Mouse (Mus musculus) brain, adult 2 months (tissue): Measurements from ENCODE around the gene Sh3rf1.

Experiments used
- DNase-seq: peaks from one replicate; pipeline ENCODE4 v3.0.0; 2011; ENCODE audit warnings: low read depth, low spot score

Gene Sh3rf1

GRCm38 (mm10) chr8:61420166-61420565 lies 196.5 kb downstream of the Sh3rf1 start:
- DNase-seq, result peak; percentile 11

GRCm38 (mm10) chr8:61421606-61422005 lies 197.9 kb downstream of the Sh3rf1 start:
- DNase-seq, result peak; percentile 77

- DNase-seq, result no peak
These were observed 201.5 kb downstream of the Sh3rf1 start for GRCm38 (mm10) chr8:61425125-61425524.

GRCm38 (mm10) chr8:61426072-61426471 lies 202.4 kb downstream of the Sh3rf1 start:
- DNase-seq, result peak; percentile 56

- DNase-seq, result no peak
These were observed 203.0 kb downstream of the Sh3rf1 start for GRCm38 (mm10) chr8:61426671-61427070.

- no peak for DNase-seq
These were observed 204.4 kb downstream of the Sh3rf1 start for GRCm38 (mm10) chr8:61427916-61428681.

GRCm38 (mm10) chr8:61428821-61429482 lies 205.3 kb downstream of the Sh3rf1 start:
- no peak for DNase-seq

GRCm38 (mm10) chr8:61435481-61435880 lies 211.8 kb downstream of the Sh3rf1 start:
- no peak for DNase-seq

- no peak for DNase-seq
These were observed 212.5 kb downstream of the Sh3rf1 start for GRCm38 (mm10) chr8:61436147-61436546.

- no peak for DNase-seq
These were observed 213.1 kb downstream of the Sh3rf1 start for GRCm38 (mm10) chr8:61436586-61437304.

- no peak for DNase-seq
These were observed 213.6 kb downstream of the Sh3rf1 start for GRCm38 (mm10) chr8:61437305-61437605.

GRCm38 (mm10) chr8:61442988-61443387 lies 219.3 kb downstream of the Sh3rf1 start:
- DNase-seq, result no peak

- no peak for DNase-seq
These were observed 220.7 kb downstream of the Sh3rf1 start for GRCm38 (mm10) chr8:61444358-61444757.
